Mouse (Mus musculus) cortical plate, adult 2 months (tissue): ENCODE data around the gene Med12l.

Experiments
- CTCF ChIP-seq: fragments of 200-500 bp; IDR thresholded peaks from 2 replicates; pipeline ENCODE4 v1.5.1; 2011; ENCODE audit warnings: mild to moderate bottlenecking, control low read depth, low read length; ENCODE audit not compliant: insufficient read depth; ENCODE audit errors: extremely low read depth
- POLR2A ChIP-seq: fragments of 200-500 bp; IDR thresholded peaks from 2 replicates; pipeline ENCODE4 v1.6.1; 2011; ENCODE audit warnings: mild to moderate bottlenecking, low read length, control low read depth; ENCODE audit not compliant: insufficient read depth; ENCODE audit errors: extremely low read depth

GRCm38 (mm10) chr3:59157048-59157447 lies 151.4 kb downstream of the Med12l start:
- no peak for TF ChIP-seq CTCF
- no peak for TF ChIP-seq POLR2A
